Mouse (Mus musculus) CH12.LX (cell line): Measurements from ENCODE around the gene Mtfr2.

ENCODE experiments used
- CHD2 ChIP-seq: IDR thresholded peaks from 2 replicates; pipeline ENCODE4 v1.6.1; 2011; ENCODE audit warnings: low read length, improper control_type of control experiment
- CTCF ChIP-seq, 2 experiments: IDR thresholded peaks in 1 of 2; conservative IDR thresholded peaks in 1 of 2; 2 replicates each; pipeline ENCODE4 v1.5.1; 2011 to 2012; ENCODE audit warnings: low read depth in 2 of 2, low read length in 2 of 2, improper control_type of control experiment in 1 of 2, inconsistent platforms in 1 of 2, mild to moderate bottlenecking in 1 of 2, moderate library complexity in 1 of 2
- EP300 ChIP-seq: IDR thresholded peaks from 2 replicates; pipeline ENCODE4 v1.6.1; 2011; ENCODE audit warnings: low read length, improper control_type of control experiment
- HCFC1 ChIP-seq: IDR thresholded peaks from 2 replicates; pipeline ENCODE4 v1.6.1; 2012; ENCODE audit warnings: low read depth, mild to moderate bottlenecking, inconsistent platforms, low read length, improper control_type of control experiment
- MAFK ChIP-seq: IDR thresholded peaks from 2 replicates; pipeline ENCODE4 v1.6.1; 2011; ENCODE audit warnings: low read length, improper control_type of control experiment; ENCODE audit not compliant: insufficient replicate concordance
- MXI1 ChIP-seq: IDR thresholded peaks from 2 replicates; pipeline ENCODE4 v1.6.1; 2011; ENCODE audit warnings: mild to moderate bottlenecking, low read depth, low read length, improper control_type of control experiment
- POLR2A ChIP-seq: IDR thresholded peaks from 2 replicates; pipeline ENCODE4 v1.6.1; 2011; ENCODE audit warnings: low read depth, mild to moderate bottlenecking, improper control_type of control experiment, low read length
- RCOR1 ChIP-seq: conservative IDR thresholded peaks from 2 replicates; pipeline ENCODE4 v1.6.1; 2012; ENCODE audit warnings: low read depth, mild to moderate bottlenecking, inconsistent platforms, low read length, improper control_type of control experiment
- TBP ChIP-seq: conservative IDR thresholded peaks from 2 replicates; pipeline ENCODE4 v1.6.1; 2011; ENCODE audit warnings: low read depth, low read length, improper control_type of control experiment
- UBTF ChIP-seq: IDR thresholded peaks from 2 replicates; pipeline ENCODE4 v1.6.1; 2012; ENCODE audit warnings: low read depth, mild to moderate bottlenecking, inconsistent platforms, low read length, improper control_type of control experiment, moderate library complexity
- USF1 ChIP-seq: IDR thresholded peaks from 2 replicates; pipeline ENCODE4 v1.6.1; 2014; ENCODE audit warnings: low read depth, mild to moderate bottlenecking, inconsistent platforms, low read length, improper control_type of control experiment
- ZKSCAN1 ChIP-seq: IDR thresholded peaks from 2 replicates; pipeline ENCODE4 v1.6.1; 2012; ENCODE audit warnings: low read depth, inconsistent platforms, low read length, improper control_type of control experiment, borderline replicate concordance
- ZNF384 ChIP-seq: IDR thresholded peaks from 2 replicates; pipeline ENCODE4 v1.6.1; 2012; ENCODE audit warnings: low read depth, low read length, improper control_type of control experiment, inconsistent platforms

DNA sequence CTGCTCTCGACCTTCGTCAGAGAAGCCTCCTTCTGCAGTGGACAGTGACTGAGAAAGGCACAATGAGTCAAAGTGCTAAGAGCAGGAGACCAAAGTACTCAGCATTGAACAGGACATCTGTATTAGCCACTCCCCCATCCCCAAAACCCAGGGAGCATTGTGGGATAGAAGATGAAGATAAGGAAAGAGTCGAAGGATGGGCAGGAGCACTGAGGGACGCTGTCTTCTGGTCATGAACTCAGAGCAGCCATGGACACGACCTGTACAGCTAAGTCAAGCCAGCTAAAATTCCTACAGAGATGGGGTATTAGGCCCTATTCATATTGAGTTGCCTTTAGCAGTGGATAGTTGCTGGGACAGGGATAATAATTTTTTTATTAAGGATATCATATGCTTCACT, 55.4 kb downstream of the Mtfr2 start:
- TF ChIP-seq USF1 (no peak), MAFK (no peak), ZNF384 (no peak), CTCF (conservative IDR thresholded peaks at IDR 0.05 in 1 of 2, IDR thresholded peaks at IDR 0.05 in 1 of 2; ENCODE audit: low read depth in 2 of 2, low read length in 2 of 2) (no peak), ZKSCAN1 (no peak), MXI1 (no peak), POLR2A (no peak), CHD2 (no peak), RCOR1 (no peak), UBTF (no peak), TBP (no peak), HCFC1 (no peak), EP300 (no peak)
